Comparison of ENCODE assay signal across 19 mouse cellular contexts in the genomic region with DNA sequence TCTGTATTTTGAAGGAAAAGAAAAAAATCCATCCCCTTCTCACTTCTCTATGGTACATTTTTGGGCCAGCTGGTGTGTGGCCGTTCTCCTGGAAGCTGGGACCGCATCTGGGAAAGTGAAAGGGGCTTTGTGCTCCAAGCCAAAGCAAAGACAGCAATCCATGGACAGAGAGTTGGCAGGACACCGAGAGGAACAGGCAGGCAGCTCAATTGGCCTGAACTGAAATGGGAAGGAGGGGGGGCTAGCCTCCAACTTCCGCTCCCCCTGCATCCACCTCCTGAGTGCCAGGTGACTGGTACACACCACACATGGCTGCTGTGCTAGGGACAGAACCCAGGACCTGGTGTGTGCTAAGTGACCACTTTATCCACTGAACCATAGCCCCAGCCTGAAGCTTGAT. TPM values are rescaled to one million over a fixed set of nuclear protein-coding genes. Genes with fewer than 3 reads are reported as not detected.
DNase-seq lines count a peak whose midpoint lies in the region; ATAC-seq and TF ChIP-seq lines count a peak whose summit lies in the region.
"Had no signal": no experiment of that assay in that cellular context is flagged by ENCODE, and none has a peak within 500 bp of the region (broad histone marks: within the 10 kb centered on the region; RNA-seq: fewer than 3 reads in every experiment).

No protein-coding gene starts in this region.

- no peaks in the 10 kb centered on the region for H3K4me1 ChIP-seq in forebrain, postnatal 0 days (ENCODE audit: insufficient read depth)
- 0 out of 2 replicates have a peak, but pooled peaks cover under 1% of the 10 kb centered on the region for H3K4me1 ChIP-seq in forebrain, embryonic 15.5 days
- no peaks in the 10 kb centered on the region for H3K4me1 ChIP-seq in hindbrain, postnatal 0 days (ENCODE audit: insufficient read depth, low read length)
- peaks cover 3% of the 10 kb centered on the region for H3K4me1 ChIP-seq in hindbrain, embryonic 12.5 days
- peaks cover 62% of the 10 kb centered on the region for H3K4me1 ChIP-seq in megakaryocyte, embryonic 14.5 days
- peaks cover 2% of the 10 kb centered on the region; the same call in 1 of the 2 replicates for H3K4me1 ChIP-seq in stomach, postnatal 0 days (replicated peaks; ENCODE audit: control insufficient read depth, insufficient read depth)
- H3K4me1 ChIP-seq: midbrain, embryonic 15.5 days had no signal

- TF ChIP-seq CTCF in forebrain, postnatal 0 days (IDR thresholded peaks at IDR 0.05; ENCODE audit: low read depth) = no peak
- no peak for TF ChIP-seq CTCF in hindbrain, postnatal 0 days (IDR thresholded peaks at IDR 0.05; ENCODE audit: low read depth)
- TF ChIP-seq CTCF in stomach, postnatal 0 days (IDR thresholded peaks at IDR 0.05; ENCODE audit: low read depth) = no peak

- WGBS in forebrain, postnatal 0 days = 60% methylated on average over 4 of the region's 4 CpGs
- 72% methylated on average over 4 of the region's 4 CpGs for WGBS in forebrain, embryonic 15.5 days
- WGBS in hindbrain, postnatal 0 days = 62% methylated on average over 4 of the region's 4 CpGs
- 89% methylated on average over 4 of the region's 4 CpGs for WGBS in hindbrain, embryonic 12.5 days
- 87% methylated on average over 4 of the region's 4 CpGs for WGBS in stomach, postnatal 0 days

- no peaks in the 10 kb centered on the region for H3K27me3 ChIP-seq in forebrain, postnatal 0 days (ENCODE audit: insufficient read depth, low read length)
- no peaks in the 10 kb centered on the region for H3K27me3 ChIP-seq in forebrain, embryonic 15.5 days
- H3K27me3 ChIP-seq in hindbrain, postnatal 0 days (ENCODE audit: insufficient read depth, low read length) = no peaks in the 10 kb centered on the region
- H3K27me3 ChIP-seq in hindbrain, embryonic 12.5 days = no peaks in the 10 kb centered on the region
- no peaks in the 10 kb centered on the region for H3K27me3 ChIP-seq in megakaryocyte, embryonic 14.5 days (replicated peaks)
- H3K27me3 ChIP-seq in stomach, postnatal 0 days (ENCODE audit: control insufficient read depth, insufficient read depth, low read length) = no peaks in the 10 kb centered on the region
- H3K27me3 ChIP-seq: midbrain, embryonic 15.5 days had no signal

- peak; percentile 36; the same call in 1 of the 2 replicates for ATAC-seq in forebrain, postnatal 0 days
- ATAC-seq in forebrain, embryonic 15.5 days (replicated peaks) = no peak
- peak; percentile 52; the same call in 1 of the 2 replicates for ATAC-seq in hindbrain, postnatal 0 days
- no peak for ATAC-seq in hindbrain, embryonic 12.5 days (ENCODE audit: low FRiP score)
- ATAC-seq in megakaryocyte, adult 5-6 weeks (ENCODE audit: poor library complexity, severe bottlenecking) = no peak
- ATAC-seq in stomach, postnatal 0 days (ENCODE audit: low FRiP score, low TSS enrichment) = no peak
- ATAC-seq: forebrain, embryonic 14.5 days; midbrain, embryonic 15.5 days had no signal

- no peaks in the 10 kb centered on the region for H3K9me3 ChIP-seq in forebrain, postnatal 0 days (ENCODE audit: low read length)
- no peaks in the 10 kb centered on the region for H3K9me3 ChIP-seq in forebrain, embryonic 15.5 days
- no peaks in the 10 kb centered on the region for H3K9me3 ChIP-seq in hindbrain, postnatal 0 days (ENCODE audit: low read length)
- no peaks in the 10 kb centered on the region for H3K9me3 ChIP-seq in hindbrain, embryonic 12.5 days (replicated peaks)
- no peaks in the 10 kb centered on the region for H3K9me3 ChIP-seq in megakaryocyte, embryonic 14.5 days
- no peaks in the 10 kb centered on the region for H3K9me3 ChIP-seq in stomach, postnatal 0 days (ENCODE audit: control insufficient read depth, low read length)
- H3K9me3 ChIP-seq: midbrain, embryonic 15.5 days had no signal

- H3K27ac ChIP-seq in forebrain, postnatal 0 days (ENCODE audit: low read depth, low read length) = no peak overlapping the region
- H3K27ac ChIP-seq in forebrain, embryonic 15.5 days (replicated peaks) = no peak overlapping the region
- H3K27ac ChIP-seq in hindbrain, postnatal 0 days = peak overlapping the region; percentile 58
- H3K27ac ChIP-seq in hindbrain, embryonic 12.5 days = no peak overlapping the region
- H3K27ac ChIP-seq in stomach, postnatal 0 days (replicated peaks) = no peak overlapping the region
- H3K27ac ChIP-seq: midbrain, embryonic 15.5 days had no signal

- peak; percentile 24 for DNase-seq in forebrain, postnatal 0 days
- peak; percentile 40 for DNase-seq in hindbrain, postnatal 0 days (ENCODE audit: low spot score)
- peak; percentile 14 for DNase-seq in stomach, postnatal 0 days (ENCODE audit: low spot score)
- DNase-seq: adrenal gland, postnatal 14 days; B cell, adult 2 months; embryo, embryonic 11 days; gastrocnemius, postnatal 25 days; kidney, adult 2 months; kidney, postnatal 4 days; lung, adult 18-20 months; thymus, postnatal 4 days had no signal

- no peak overlapping the region for H3K4me3 ChIP-seq in forebrain, postnatal 0 days (ENCODE audit: low read depth, low read length)
- no peak overlapping the region for H3K4me3 ChIP-seq in forebrain, embryonic 15.5 days
- no peak overlapping the region for H3K4me3 ChIP-seq in hindbrain, postnatal 0 days (ENCODE audit: low read length)
- no peak overlapping the region for H3K4me3 ChIP-seq in hindbrain, embryonic 12.5 days
- peak overlapping the region; percentile 7 for H3K4me3 ChIP-seq in megakaryocyte, embryonic 14.5 days (replicated peaks)
- no peak overlapping the region for H3K4me3 ChIP-seq in stomach, postnatal 0 days (ENCODE audit: low read depth, low read length)
- H3K4me3 ChIP-seq: midbrain, embryonic 15.5 days had no signal

- TF ChIP-seq EP300 in stomach, postnatal 0 days (optimal IDR thresholded peaks at IDR 0.05) = no peak

- H3K9ac ChIP-seq in forebrain, postnatal 0 days = no peak overlapping the region
- H3K9ac ChIP-seq in forebrain, embryonic 15.5 days (replicated peaks) = no peak overlapping the region
- H3K9ac ChIP-seq in hindbrain, postnatal 0 days (replicated peaks; ENCODE audit: low read length) = no peak overlapping the region
- no peak overlapping the region for H3K9ac ChIP-seq in hindbrain, embryonic 12.5 days
- no peak overlapping the region for H3K9ac ChIP-seq in stomach, postnatal 0 days (ENCODE audit: low read length)
- H3K9ac ChIP-seq: midbrain, embryonic 15.5 days had no signal

- no peak overlapping the region for H3K4me2 ChIP-seq in forebrain, postnatal 0 days (ENCODE audit: low read depth)
- H3K4me2 ChIP-seq in forebrain, embryonic 15.5 days (replicated peaks) = no peak overlapping the region
- no peak overlapping the region for H3K4me2 ChIP-seq in hindbrain, postnatal 0 days (ENCODE audit: low read depth, low read length)
- H3K4me2 ChIP-seq in hindbrain, embryonic 12.5 days (replicated peaks) = no peak overlapping the region
- no peak overlapping the region for H3K4me2 ChIP-seq in stomach, postnatal 0 days (replicated peaks; ENCODE audit: low read depth)
- H3K4me2 ChIP-seq: midbrain, embryonic 15.5 days had no signal

- H3K36me3 ChIP-seq in forebrain, postnatal 0 days (ENCODE audit: insufficient read depth) = no peaks in the 10 kb centered on the region
- H3K36me3 ChIP-seq in forebrain, embryonic 15.5 days = no peaks in the 10 kb centered on the region
- H3K36me3 ChIP-seq in hindbrain, postnatal 0 days (ENCODE audit: insufficient read depth, low read length) = no peaks in the 10 kb centered on the region
- peaks cover 28% of the 10 kb centered on the region for H3K36me3 ChIP-seq in hindbrain, embryonic 12.5 days
- peaks cover 87% of the 10 kb centered on the region for H3K36me3 ChIP-seq in megakaryocyte, embryonic 14.5 days (replicated peaks; ENCODE audit: low read length)
- peaks cover 39% of the 10 kb centered on the region for H3K36me3 ChIP-seq in stomach, postnatal 0 days (ENCODE audit: control insufficient read depth, insufficient read depth, low read length)
- H3K36me3 ChIP-seq: midbrain, embryonic 15.5 days had no signal

RNA-seq across cellular contexts. Expression of a gene that starts 6.2 kb away (rescaled TPM):
- total RNA-seq in forebrain, postnatal 0 days (2014; rRNA removed) = 1.9 and 2.5 TPM in 2 replicates
- polyA plus RNA-seq in forebrain, postnatal 0 days (2015; fragmentation: Nextera tagmentation; extraction: Ambion mirVana) = 1.2 and 1.5 TPM in 2 replicates
- 1.3 and 1.7 TPM in 2 replicates for polyA plus RNA-seq in forebrain, embryonic 15.5 days (2015; fragmentation: Nextera tagmentation; extraction: Ambion mirVana)
- 3.1 and 3.4 TPM in 2 replicates for total RNA-seq in hindbrain, postnatal 0 days (2014; rRNA removed)
- polyA plus RNA-seq in hindbrain, postnatal 0 days (2015; fragmentation: Nextera tagmentation; extraction: Ambion mirVana) = 1.2 and 1.3 TPM in 2 replicates
- 2.3 and 2.5 TPM in 2 replicates for polyA plus RNA-seq in hindbrain, embryonic 12.5 days (2016; fragmentation: Nextera tagmentation; extraction: Ambion mirVana)
- 13.7 and 27.2 TPM in 2 replicates for polyA plus RNA-seq in megakaryocyte, embryonic 14.5 days (2012; ENCODE audit: insufficient read depth, low replicate concordance)
- total RNA-seq in megakaryocyte, adult 5-6 weeks (2015) = 14.3 and 15.0 TPM in 2 replicates
- 6.0 and 6.1 TPM in 2 replicates for total RNA-seq in megakaryocyte, adult 5-6 weeks (2017)
- 4.6 and 6.4 TPM in 2 replicates for polyA plus RNA-seq in stomach, postnatal 0 days (2015; fragmentation: Nextera tagmentation; extraction: Ambion mirVana)

RNA-seq across cellular contexts. Expression of a gene that starts 9.9 kb away (rescaled TPM):
- total RNA-seq in forebrain, postnatal 0 days (2014; rRNA removed) = 8.1 and 8.5 TPM in 2 replicates
- polyA plus RNA-seq in forebrain, postnatal 0 days (2015; fragmentation: Nextera tagmentation; extraction: Ambion mirVana) = 12.4 and 13.9 TPM in 2 replicates
- 10.9 and 13.6 TPM in 2 replicates for polyA plus RNA-seq in forebrain, embryonic 15.5 days (2015; fragmentation: Nextera tagmentation; extraction: Ambion mirVana)
- 12.4 and 13.9 TPM in 2 replicates for total RNA-seq in hindbrain, postnatal 0 days (2014; rRNA removed)
- 16.0 and 17.0 TPM in 2 replicates for polyA plus RNA-seq in hindbrain, postnatal 0 days (2015; fragmentation: Nextera tagmentation; extraction: Ambion mirVana)
- polyA plus RNA-seq in hindbrain, embryonic 12.5 days (2016; fragmentation: Nextera tagmentation; extraction: Ambion mirVana) = 37.1 and 37.2 TPM in 2 replicates
- polyA plus RNA-seq in megakaryocyte, embryonic 14.5 days (2012; ENCODE audit: insufficient read depth, low replicate concordance) = 4.6 and 21.3 TPM in 2 replicates
- total RNA-seq in megakaryocyte, adult 5-6 weeks (2015) = 7.1 and 9.1 TPM in 2 replicates
- 28.3 and 29.2 TPM in 2 replicates for total RNA-seq in megakaryocyte, adult 5-6 weeks (2017)
- 65.3 and 67.3 TPM in 2 replicates for polyA plus RNA-seq in stomach, postnatal 0 days (2015; fragmentation: Nextera tagmentation; extraction: Ambion mirVana)

RNA-seq across cellular contexts. Expression of a gene that starts 17.3 kb away (rescaled TPM):
- not detected in 2 replicates for total RNA-seq in forebrain, postnatal 0 days (2014; rRNA removed)
- not detected in 2 replicates for polyA plus RNA-seq in forebrain, postnatal 0 days (2015; fragmentation: Nextera tagmentation; extraction: Ambion mirVana)
- polyA plus RNA-seq in forebrain, embryonic 15.5 days (2015; fragmentation: Nextera tagmentation; extraction: Ambion mirVana) = not detected in 2 replicates
- not detected in 2 replicates for total RNA-seq in hindbrain, postnatal 0 days (2014; rRNA removed)
- not detected in 2 replicates for polyA plus RNA-seq in hindbrain, postnatal 0 days (2015; fragmentation: Nextera tagmentation; extraction: Ambion mirVana)
- polyA plus RNA-seq in hindbrain, embryonic 12.5 days (2016; fragmentation: Nextera tagmentation; extraction: Ambion mirVana) = not detected in 2 replicates
- not detected in 2 replicates for polyA plus RNA-seq in megakaryocyte, embryonic 14.5 days (2012; ENCODE audit: insufficient read depth, low replicate concordance)
- not detected in 2 replicates for total RNA-seq in megakaryocyte, adult 5-6 weeks (2015)
- not detected in 2 replicates for total RNA-seq in megakaryocyte, adult 5-6 weeks (2017)
- polyA plus RNA-seq in stomach, postnatal 0 days (2015; fragmentation: Nextera tagmentation; extraction: Ambion mirVana) = not detected in 2 replicates
- total RNA-seq: adrenal gland, postnatal 14 days; gastrocnemius, postnatal 25 days; left cerebral cortex, postnatal 25 days had no signal
- polyA plus RNA-seq: forebrain, embryonic 14.5 days; kidney, adult 2 months; midbrain, embryonic 15.5 days; neural tube, embryonic 11.5 days had no signal

RNA-seq across cellular contexts. Expression of a gene that starts 20.3 kb away (rescaled TPM):
- total RNA-seq in forebrain, postnatal 0 days (2014; rRNA removed) = 7.4 and 11.6 TPM in 2 replicates
- polyA plus RNA-seq in forebrain, postnatal 0 days (2015; fragmentation: Nextera tagmentation; extraction: Ambion mirVana) = 8.9 and 9.9 TPM in 2 replicates
- polyA plus RNA-seq in forebrain, embryonic 15.5 days (2015; fragmentation: Nextera tagmentation; extraction: Ambion mirVana) = 55.6 and 65.1 TPM in 2 replicates
- total RNA-seq in hindbrain, postnatal 0 days (2014; rRNA removed) = 28.2 and 31.4 TPM in 2 replicates
- polyA plus RNA-seq in hindbrain, postnatal 0 days (2015; fragmentation: Nextera tagmentation; extraction: Ambion mirVana) = 18.8 and 20.5 TPM in 2 replicates
- polyA plus RNA-seq in hindbrain, embryonic 12.5 days (2016; fragmentation: Nextera tagmentation; extraction: Ambion mirVana) = 95.7 and 99.9 TPM in 2 replicates
- 12.4 and 22.6 TPM in 2 replicates for polyA plus RNA-seq in megakaryocyte, embryonic 14.5 days (2012; ENCODE audit: insufficient read depth, low replicate concordance)
- total RNA-seq in megakaryocyte, adult 5-6 weeks (2015) = 39.3 and 52.3 TPM in 2 replicates
- 83.7 and 101 TPM in 2 replicates for total RNA-seq in megakaryocyte, adult 5-6 weeks (2017)
- 18.4 and 19.5 TPM in 2 replicates for polyA plus RNA-seq in stomach, postnatal 0 days (2015; fragmentation: Nextera tagmentation; extraction: Ambion mirVana)

RNA-seq across cellular contexts. Expression of a gene that starts 26.2 kb away (rescaled TPM):
- 44.2 and 53.6 TPM in 2 replicates for total RNA-seq in forebrain, postnatal 0 days (2014; rRNA removed)
- polyA plus RNA-seq in forebrain, postnatal 0 days (2015; fragmentation: Nextera tagmentation; extraction: Ambion mirVana) = 15.4 and 17.2 TPM in 2 replicates
- polyA plus RNA-seq in forebrain, embryonic 15.5 days (2015; fragmentation: Nextera tagmentation; extraction: Ambion mirVana) = 21.4 and 22.9 TPM in 2 replicates
- total RNA-seq in hindbrain, postnatal 0 days (2014; rRNA removed) = 47.0 and 49.2 TPM in 2 replicates
- 15.1 and 15.7 TPM in 2 replicates for polyA plus RNA-seq in hindbrain, postnatal 0 days (2015; fragmentation: Nextera tagmentation; extraction: Ambion mirVana)
- polyA plus RNA-seq in hindbrain, embryonic 12.5 days (2016; fragmentation: Nextera tagmentation; extraction: Ambion mirVana) = 19.5 and 19.8 TPM in 2 replicates
- 9.5 and 11.2 TPM in 2 replicates for polyA plus RNA-seq in megakaryocyte, embryonic 14.5 days (2012; ENCODE audit: insufficient read depth, low replicate concordance)
- 10.2 and 11.8 TPM in 2 replicates for total RNA-seq in megakaryocyte, adult 5-6 weeks (2015)
- 15.7 and 16.9 TPM in 2 replicates for total RNA-seq in megakaryocyte, adult 5-6 weeks (2017)
- polyA plus RNA-seq in stomach, postnatal 0 days (2015; fragmentation: Nextera tagmentation; extraction: Ambion mirVana) = 9.6 and 10.0 TPM in 2 replicates

Comparison
In these comparisons a context has a peak if more than half of its experiments do, and no peak if none do; other contexts are left out.
1. ATAC-seq: peak in forebrain, postnatal 0 days (single experiment) and hindbrain, postnatal 0 days (single experiment); none in forebrain, embryonic 15.5 days (single experiment), hindbrain, embryonic 12.5 days (single experiment), megakaryocyte, adult 5-6 weeks (single experiment) and stomach, postnatal 0 days (single experiment).
2. Peak in every context shown above with its lines, with median percentiles within 50 percentile points of each other: DNase-seq.